Mouse (Mus musculus): ENCODE measurements around the gene Plpp6.

DNA sequence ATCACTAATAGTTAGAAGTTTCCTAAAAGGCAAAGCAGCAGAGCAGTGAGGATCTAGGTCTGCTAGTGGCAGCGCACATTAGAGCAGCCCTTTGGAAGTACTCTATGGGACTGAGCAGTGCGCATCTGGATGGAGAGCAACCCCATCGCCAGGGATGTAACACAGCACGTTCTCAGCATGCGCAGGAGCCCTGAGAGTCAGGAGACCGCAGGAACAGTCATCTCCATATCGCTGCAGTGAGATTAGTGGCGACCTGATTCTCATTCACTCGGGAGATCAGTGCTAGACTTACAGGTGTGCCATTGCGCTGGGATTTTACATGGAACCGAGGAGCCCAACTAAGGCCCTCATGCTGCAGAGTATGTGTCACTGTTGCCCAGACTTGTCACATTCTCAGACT, 45.3 kb downstream of the Plpp6 start:
- TF ChIP-seq MAFK (IDR thresholded peaks at IDR 0.05; ENCODE audit: insufficient read depth, low read depth, low read length) = no peak
- no peak for TF ChIP-seq HCFC1 (IDR thresholded peaks at IDR 0.05; ENCODE audit: borderline replicate concordance, insufficient read depth, low read length)

Data from ES-E14 (cell line).